Mouse (Mus musculus) ES-E14 (cell line): Measurements from ENCODE around the gene Klf11. TPM values are rescaled to one million over a fixed set of nuclear protein-coding genes. Genes with fewer than 3 reads are reported as not detected.

ENCODE experiments used
- DNase-seq: peaks from one replicate; pipeline ENCODE4 v3.0.0-alpha.2; 2013; ENCODE audit warnings: low read depth, low spot score
- H3K27ac ChIP-seq: 2 replicates; pipeline ENCODE4 v1.5.1; 2012; ENCODE audit warnings: low read depth, mild to moderate bottlenecking, low read length, moderate library complexity, mixed read lengths; ENCODE audit not compliant: poor library complexity, insufficient read depth, severe bottlenecking
- H3K36me3 ChIP-seq: 2 replicates; pipeline ENCODE4 v1.6.1; 2012; ENCODE audit warnings: mild to moderate bottlenecking, low read length, moderate library complexity, mixed read lengths; ENCODE audit not compliant: control insufficient read depth, poor library complexity, insufficient read depth, severe bottlenecking
- H3K4me1 ChIP-seq, 2 experiments: fragments of 150-350 bp in 1 of 2; sonication (generic) in 1 of 2; 2 replicates each; pipeline ENCODE4 v1.6.1; 2012; ENCODE audit warnings: low read length in 2 of 2, mild to moderate bottlenecking in 1 of 2, mixed read lengths in 1 of 2; ENCODE audit not compliant: control insufficient read depth in 2 of 2, insufficient read depth in 2 of 2, poor library complexity in 1 of 2
- H3K4me3 ChIP-seq, 2 experiments: fragments of 150-350 bp in 1 of 2; sonication (generic) in 1 of 2; 2 replicates each; pipeline ENCODE4 v1.5.1; 2012; ENCODE audit warnings: low read length in 2 of 2, low read depth in 1 of 2, mild to moderate bottlenecking in 1 of 2, mixed read lengths in 1 of 2; ENCODE audit not compliant: insufficient read depth in 1 of 2, poor library complexity in 1 of 2, severe bottlenecking in 1 of 2
- H3K9ac ChIP-seq: 2 replicates; pipeline ENCODE4 v1.6.1; 2012; ENCODE audit warnings: low read depth, mild to moderate bottlenecking, low read length, mixed read lengths; ENCODE audit not compliant: poor library complexity, insufficient read depth, severe bottlenecking
- H3K9me3 ChIP-seq: fragments of 150-350 bp; sonication (generic); 2 replicates; pipeline ENCODE4 v1.6.1; 2012; ENCODE audit warnings: low read depth, mild to moderate bottlenecking, low read length; ENCODE audit not compliant: control insufficient read depth, insufficient read depth
- CHD2 ChIP-seq: IDR thresholded peaks from 2 replicates; pipeline ENCODE4 v1.6.1; 2014; ENCODE audit warnings: mild to moderate bottlenecking, low read depth, low read length, inconsistent platforms
- HCFC1 ChIP-seq: IDR thresholded peaks from 2 replicates; pipeline ENCODE4 v1.6.1; 2012; ENCODE audit warnings: low read length, inconsistent platforms, borderline replicate concordance; ENCODE audit not compliant: insufficient read depth
- MAFK ChIP-seq: IDR thresholded peaks from 2 replicates; pipeline ENCODE4 v1.6.1; 2014; ENCODE audit warnings: mild to moderate bottlenecking, low read depth, low read length, inconsistent platforms; ENCODE audit not compliant: insufficient read depth
- ZC3H11A ChIP-seq: IDR thresholded peaks from 2 replicates; pipeline ENCODE4 v1.6.1; 2012; ENCODE audit warnings: low read depth, mild to moderate bottlenecking, inconsistent platforms, low read length, borderline replicate concordance
- ZNF384 ChIP-seq: IDR thresholded peaks from 2 replicates; pipeline ENCODE4 v1.6.1; 2012; ENCODE audit warnings: low read depth, low read length, inconsistent platforms
- in situ Hi-C, 2 experiments: fragments of 600-800 bp; cut with MboI; formaldehyde crosslinking; loops; one replicate each; pipeline ENCODE4 v1.15.1; 2025; ENCODE audit warnings: low sequenced_read_pairs in 2 of 2, inconsistent platforms in 1 of 2; ENCODE audit not compliant: unreplicated experiment in 2 of 2
- total RNA-seq: library from RNA; depleted of rRNA; stranded (reverse); fragments of 300-350 nt; gene quantifications from 2 replicates; pipeline ENCODE4 v1.2.3, GENCODE M21; 2012

Klf11 gene
- total RNA-seq, 1 experiment, result 7.3 TPM

DNA sequence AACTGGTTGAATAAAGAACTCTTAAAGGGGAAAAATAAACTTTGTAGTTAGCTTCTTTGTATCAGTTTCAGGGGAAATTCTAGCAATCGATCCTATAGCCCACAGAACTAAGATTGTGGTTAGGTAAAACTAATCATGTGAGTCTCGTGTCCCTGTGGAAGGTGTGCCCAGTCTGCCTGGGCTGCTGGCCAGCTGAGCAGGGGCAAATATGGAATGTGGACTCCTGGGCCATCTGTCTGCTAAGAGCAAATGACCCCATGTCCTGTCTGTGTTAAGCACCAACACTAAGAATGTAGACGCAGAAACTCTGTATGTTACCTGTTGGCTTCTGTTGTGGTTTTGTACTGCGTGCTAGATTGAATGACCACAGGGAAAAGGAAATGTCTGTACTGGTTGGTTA lies 10.0 kb downstream of the Klf11 start:
- TF ChIP-seq ZC3H11A (no peak), ZNF384 (no peak), HCFC1 (no peak), MAFK (no peak), CHD2 (no peak)
- H3K27ac ChIP-seq, result no peak overlapping the region
- H3K36me3 ChIP-seq, result peaks cover 18% of the 10 kb centered on the region
- H3K9me3 ChIP-seq, result no peaks in the 10 kb centered on the region
- H3K4me1 ChIP-seq, result no peaks in the 10 kb centered on the region
- in situ Hi-C loops, result no loop called here
- DNase-seq, result no peak
- no peak overlapping the region for H3K9ac ChIP-seq
- no peak overlapping the region for H3K4me3 ChIP-seq

DNA sequence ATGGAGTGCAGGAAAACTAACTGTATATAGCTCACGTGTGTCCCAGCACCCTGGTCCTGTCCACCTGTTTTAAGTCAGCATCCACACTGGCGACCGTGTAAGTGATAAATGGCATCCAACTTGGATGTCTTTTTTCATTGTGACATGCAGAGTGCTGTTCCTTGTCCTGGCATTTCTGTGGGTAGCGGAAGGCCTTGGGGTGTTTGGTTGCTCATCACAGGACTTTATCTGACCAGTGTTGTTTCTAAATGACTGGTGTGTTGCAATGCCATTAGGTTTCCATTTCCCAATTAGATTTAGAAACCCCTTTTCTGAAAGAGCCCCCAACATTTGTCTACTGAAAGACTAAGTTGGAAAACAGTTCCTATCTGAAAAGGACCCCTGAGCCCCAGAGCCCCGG lies 11.1 kb downstream of the Klf11 start:
- DNase-seq, result no peak
- in situ Hi-C loops, result no loop called here
- no peak overlapping the region for H3K27ac ChIP-seq
- no peak overlapping the region for H3K9ac ChIP-seq
- H3K4me1 ChIP-seq, result no peaks in the 10 kb centered on the region
- peaks cover 11% of the 10 kb centered on the region; the same call in 1 of the 2 replicates for H3K36me3 ChIP-seq
- H3K4me3 ChIP-seq, result no peak overlapping the region
- no peaks in the 10 kb centered on the region for H3K9me3 ChIP-seq
- no peak for TF ChIP-seq ZC3H11A
- TF ChIP-seq MAFK, result no peak
- TF ChIP-seq CHD2, result no peak
- no peak for TF ChIP-seq HCFC1
- TF ChIP-seq ZNF384, result no peak

DNA sequence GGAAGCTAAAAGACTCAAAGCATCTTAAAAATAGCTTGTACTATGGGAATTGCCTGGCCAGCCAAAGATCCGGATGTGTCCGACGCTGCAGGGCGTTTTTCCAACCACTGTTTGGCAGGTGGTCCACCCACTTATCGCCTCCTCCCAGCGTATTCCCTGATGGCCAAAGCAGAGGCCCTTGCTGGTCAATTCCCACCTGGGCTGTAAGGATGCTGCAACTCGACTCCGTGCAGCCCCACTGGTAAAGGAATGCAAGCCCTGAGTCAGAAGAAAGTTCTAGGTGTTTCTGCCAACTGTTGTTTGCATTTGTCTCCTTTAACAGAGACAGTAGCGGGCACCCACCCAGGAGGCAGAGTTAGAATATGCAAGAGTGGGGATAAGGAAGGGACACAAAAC lies 29.0 kb downstream of the Klf11 start:
- Histone ChIP-seq H3K9me3 (no peaks in the 10 kb centered on the region), H3K9ac (no peak overlapping the region), H3K4me3 (peak overlapping the region; percentile 63 to 69; a peak in 3 of 4 replicates), H3K27ac (no peak overlapping the region), H3K4me1 (peaks cover 0 to 2% of the 10 kb centered on the region in 2 experiments; a peak in 1 of 4 replicates), H3K36me3 (no peaks in the 10 kb centered on the region)
- TF ChIP-seq ZC3H11A, result no peak
- TF ChIP-seq CHD2, result no peak
- no peak for TF ChIP-seq ZNF384
- TF ChIP-seq MAFK, result no peak
- no peak for TF ChIP-seq HCFC1
- in situ Hi-C loops, result no loop called here
- no peak for DNase-seq

DNA sequence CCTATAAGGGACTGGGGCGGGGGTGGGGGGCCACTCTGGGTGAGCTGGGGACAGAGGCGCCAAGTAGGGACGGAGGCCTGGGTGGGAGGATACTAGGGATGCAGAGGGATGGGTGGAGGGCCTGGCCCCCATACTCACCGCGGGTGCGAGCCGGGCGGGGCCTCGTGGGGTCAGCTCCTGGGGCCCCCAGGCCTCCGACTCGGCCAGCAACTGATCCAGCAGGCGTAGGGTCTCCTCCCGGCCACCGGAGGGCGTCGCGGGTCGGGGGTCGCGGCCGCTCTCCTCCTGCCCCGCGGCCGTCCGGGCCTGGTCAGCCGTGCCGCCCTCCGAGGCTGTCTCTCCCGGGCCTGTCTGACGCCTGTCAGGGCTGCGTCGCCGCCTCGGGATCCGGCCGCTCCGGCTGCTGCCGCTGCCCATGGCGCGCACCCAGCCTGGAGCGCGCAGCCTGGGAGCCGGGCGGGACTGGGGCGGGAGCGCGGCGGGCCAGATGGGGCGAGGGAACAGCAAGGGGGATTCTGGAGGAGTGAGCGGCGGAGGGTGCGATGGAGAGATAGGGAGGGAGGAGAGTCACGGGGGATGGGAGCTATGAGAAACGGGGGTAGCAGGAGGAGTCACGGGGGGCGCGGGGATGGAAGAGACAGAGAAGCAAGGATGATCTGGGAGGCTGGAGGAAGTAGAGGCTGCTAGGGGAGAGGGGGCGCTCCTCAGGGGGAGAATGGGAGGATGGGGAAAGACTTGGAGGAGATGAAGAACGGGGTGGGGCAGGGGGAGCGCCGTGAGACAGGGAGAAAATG lies 29.6 kb downstream of the Klf11 start:
- Histone ChIP-seq H3K9ac (peak overlapping the region; percentile 53), H3K4me1 (peaks cover 0 to 2% of the 10 kb centered on the region in 2 experiments; a peak in 1 of 4 replicates), H3K27ac (no peak overlapping the region), H3K4me3 (peak overlapping the region; percentile 63 to 69), H3K36me3 (no peaks in the 10 kb centered on the region), H3K9me3 (no peaks in the 10 kb centered on the region)
- no peak for TF ChIP-seq ZNF384
- no peak for TF ChIP-seq ZC3H11A
- TF ChIP-seq MAFK, result no peak
- no peak for TF ChIP-seq HCFC1
- TF ChIP-seq CHD2, result no peak
- in situ Hi-C loops, result no loop called here
- DNase-seq, result no peak
